Mouse (Mus musculus) myocyte (in vitro differentiated cells): ENCODE measurements around the gene Prtg. TPM values are rescaled to one million over a fixed set of nuclear protein-coding genes. Genes with fewer than 3 reads are reported as not detected.

ENCODE experiments used
- H3K27me3 ChIP-seq: one replicate; pipeline ENCODE4 v1.6.1; 2011; ENCODE audit not compliant: control insufficient read depth, insufficient read depth, insufficient read length
- H3K36me3 ChIP-seq: one replicate; pipeline ENCODE4 v1.6.1; 2011; ENCODE audit not compliant: control insufficient read depth, insufficient read depth
- H3K4me2 ChIP-seq: one replicate; pipeline ENCODE4 v1.6.1; 2011; ENCODE audit warnings: low read depth, control low read depth
- H3K4me3 ChIP-seq: one replicate; pipeline ENCODE4 v1.5.1; 2011; ENCODE audit warnings: mild to moderate bottlenecking, control low read depth, moderate library complexity
- H3K79me2 ChIP-seq: one replicate; pipeline ENCODE4 v1.6.1; 2011; ENCODE audit not compliant: control insufficient read depth, insufficient read depth
- H3ac ChIP-seq: one replicate; pipeline ENCODE4 v1.6.1; 2011; ENCODE audit not compliant: control insufficient read depth, insufficient read length
- CEBPB ChIP-seq: IDR thresholded peaks from 2 replicates; pipeline ENCODE4 v1.6.1; 2011; ENCODE audit warnings: mild to moderate bottlenecking, moderate library complexity; ENCODE audit not compliant: poor library complexity, insufficient read depth, severe bottlenecking
- E2F4 ChIP-seq: IDR thresholded peaks from one replicate; pipeline ENCODE4 v1.6.1; 2011; ENCODE audit warnings: mild to moderate bottlenecking, control low read depth, moderate library complexity; ENCODE audit not compliant: insufficient read depth
- MAX ChIP-seq: IDR thresholded peaks from one replicate; pipeline ENCODE4 v1.6.1; 2011; ENCODE audit warnings: low read depth, mild to moderate bottlenecking, control low read depth
- MYOD1 ChIP-seq, 3 experiments: IDR thresholded peaks; one replicate each; pipeline ENCODE4 v1.6.1; 2011; ENCODE audit warnings: control low read depth in 2 of 3, low read depth in 2 of 3, mild to moderate bottlenecking in 2 of 3, moderate library complexity in 1 of 3; ENCODE audit not compliant: insufficient read length in 2 of 3, control insufficient read depth in 1 of 3
- MYOG ChIP-seq, 3 experiments: IDR thresholded peaks; one replicate each; pipeline ENCODE4 v1.6.1; 2011; ENCODE audit warnings: control low read depth in 2 of 3, low read depth in 2 of 3, mild to moderate bottlenecking in 2 of 3; ENCODE audit not compliant: insufficient read length in 2 of 3, control insufficient read depth in 1 of 3, insufficient read depth in 1 of 3
- POLR2A ChIP-seq: IDR thresholded peaks from one replicate; pipeline ENCODE4 v1.6.1; 2011; ENCODE audit warnings: low read depth, mild to moderate bottlenecking, control low read depth, moderate library complexity; ENCODE audit not compliant: insufficient read length
- POLR2AphosphoS2 ChIP-seq: IDR thresholded peaks from one replicate; pipeline ENCODE4 v1.6.1; 2011; ENCODE audit warnings: low read depth, control low read depth; ENCODE audit not compliant: insufficient read length
- REST ChIP-seq: IDR thresholded peaks from one replicate; pipeline ENCODE4 v1.6.1; 2011; ENCODE audit warnings: mild to moderate bottlenecking, control low read depth, moderate library complexity; ENCODE audit not compliant: insufficient read depth, insufficient read length
- SRF ChIP-seq: IDR thresholded peaks from one replicate; pipeline ENCODE4 v1.6.1; 2011; ENCODE audit warnings: low read depth; ENCODE audit not compliant: control insufficient read depth, insufficient read length
- TCF12 ChIP-seq: IDR thresholded peaks from one replicate; pipeline ENCODE4 v1.6.1; 2011; ENCODE audit warnings: mild to moderate bottlenecking, control low read depth; ENCODE audit not compliant: poor library complexity, insufficient read depth, severe bottlenecking
- TCF3 ChIP-seq: IDR thresholded peaks from one replicate; pipeline ENCODE4 v1.6.1; 2011; ENCODE audit warnings: low read depth, control low read depth; ENCODE audit not compliant: insufficient read length
- USF1 ChIP-seq: IDR thresholded peaks from one replicate; pipeline ENCODE4 v1.6.1; 2011; ENCODE audit warnings: low read depth, mild to moderate bottlenecking, control low read depth, moderate library complexity
- polyA plus RNA-seq: library from polyadenylated mRNA; unstranded; fragments of >200 nt; fragmentation: generic; extraction: Trizol; gene quantifications from one replicate; pipeline ENCODE4 v1.2.1, GENCODE M21; 2012; ENCODE audit warnings: missing spikeins

Gene Prtg
- polyA plus RNA-seq, 1 experiment = 0.06 TPM

DNA sequence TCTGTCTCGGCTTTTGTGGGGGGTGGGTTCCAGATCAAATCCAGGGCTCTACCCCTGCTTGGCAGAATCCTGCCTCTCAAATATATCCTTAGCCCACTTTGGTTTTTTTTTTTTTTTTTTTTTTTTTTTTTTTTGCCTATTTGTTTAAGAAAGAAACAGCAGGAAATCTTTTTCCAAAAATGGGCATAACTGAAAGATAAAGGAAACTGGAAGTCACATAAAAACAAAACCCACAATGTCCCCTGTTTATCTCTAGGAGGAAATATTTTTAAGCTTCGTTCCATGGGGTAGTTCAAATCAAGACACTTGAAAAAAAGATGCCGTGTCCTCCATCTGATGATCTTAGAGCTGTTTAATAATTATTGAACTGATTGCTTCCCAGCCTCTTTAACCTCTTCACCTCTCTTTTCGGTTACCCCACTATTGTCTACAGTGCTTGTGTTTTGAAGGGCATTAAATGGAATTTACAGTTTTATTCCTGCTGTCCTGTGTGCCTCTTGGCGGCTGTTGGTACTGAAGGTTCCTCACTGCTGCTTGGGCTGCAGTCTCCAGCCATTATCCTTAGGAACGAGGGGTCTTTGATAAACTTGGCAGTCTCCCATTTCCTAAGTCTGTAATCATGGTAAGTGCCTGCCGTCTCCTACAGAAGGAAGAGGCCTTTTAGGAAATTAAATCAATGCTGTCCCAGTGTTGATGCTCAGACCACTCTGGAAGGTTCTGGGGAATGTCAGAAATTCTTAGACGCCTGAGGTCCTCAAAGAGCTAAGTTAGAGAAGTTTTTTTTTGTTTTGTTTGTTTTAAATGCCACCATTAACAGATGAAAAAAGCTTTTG, 65.8 kb downstream of the Prtg start:
- Histone ChIP-seq H3K79me2 (no peaks in the 10 kb centered on the region), H3K27me3 (no peaks in the 10 kb centered on the region), H3K4me2 (no peak overlapping the region), H3K36me3 (no peaks in the 10 kb centered on the region), H3ac (no peak overlapping the region), H3K4me3 (no peak overlapping the region)
- TF ChIP-seq POLR2AphosphoS2 (no peak), TCF12 (no peak), MAX (no peak), MYOG (IDR thresholded peaks at IDR 0.05; ENCODE audit: control insufficient read depth in 1 of 3, insufficient read depth in 1 of 3, insufficient read length in 2 of 3, low read depth in 2 of 3) (no peak), MYOD1 (IDR thresholded peaks at IDR 0.05; ENCODE audit: control insufficient read depth in 1 of 3, insufficient read length in 2 of 3, low read depth in 2 of 3) (no peak), REST (no peak), TCF3 (no peak), E2F4 (no peak), USF1 (no peak), POLR2A (no peak)

DNA sequence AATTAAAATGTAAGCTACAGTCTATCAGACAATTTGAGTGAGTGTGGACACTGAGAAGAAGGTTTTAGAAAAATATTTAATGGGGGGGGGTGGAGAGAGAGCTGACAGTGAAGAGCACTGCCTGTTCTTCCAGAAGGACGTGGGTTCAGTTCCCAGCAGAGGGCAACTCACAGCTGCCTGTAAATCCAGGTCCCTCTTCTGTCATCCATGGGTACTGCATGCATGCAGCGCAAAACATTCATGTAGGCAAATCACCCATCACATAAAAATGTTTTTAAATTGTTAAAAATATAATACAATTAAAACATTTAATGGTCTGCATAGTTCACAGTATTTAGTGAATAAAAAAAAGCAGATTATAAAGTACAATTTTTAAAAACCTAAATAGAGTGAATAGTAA, 69.2 kb downstream of the Prtg start:
- TF ChIP-seq SRF (no peak), MAX (no peak)
- no peaks in the 10 kb centered on the region for H3K27me3 ChIP-seq
- no peak overlapping the region for H3K4me2 ChIP-seq
- H3ac ChIP-seq = no peak overlapping the region
- no peaks in the 10 kb centered on the region for H3K36me3 ChIP-seq
- no peak overlapping the region for H3K4me3 ChIP-seq
- no peaks in the 10 kb centered on the region for H3K79me2 ChIP-seq

DNA sequence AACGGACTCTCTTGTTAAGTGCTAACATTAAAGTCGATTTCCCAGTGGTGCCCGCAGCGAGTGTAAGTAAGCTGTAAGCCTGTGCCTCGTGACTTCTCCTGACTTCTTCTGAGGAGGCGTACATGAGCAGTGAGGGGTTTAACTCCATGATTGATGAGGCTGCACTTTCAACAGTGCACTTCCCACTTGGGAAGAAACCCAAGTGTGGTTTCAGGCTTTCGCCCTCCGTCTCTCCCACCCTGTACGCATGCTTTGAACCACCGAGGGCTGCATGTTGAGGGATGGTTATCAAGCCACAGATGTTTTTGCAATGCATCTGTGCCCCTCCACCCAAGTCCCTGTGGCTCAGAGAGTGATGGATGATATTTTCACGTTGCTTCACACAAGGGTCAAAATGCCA, 71.2 kb downstream of the Prtg start:
- Histone ChIP-seq H3K79me2 (no peaks in the 10 kb centered on the region), H3K4me2 (no peak overlapping the region), H3ac (no peak overlapping the region), H3K36me3 (no peaks in the 10 kb centered on the region), H3K27me3 (no peaks in the 10 kb centered on the region), H3K4me3 (no peak overlapping the region)
- no peak for TF ChIP-seq TCF3
- no peak for TF ChIP-seq MAX
- TF ChIP-seq SRF = no peak
- TF ChIP-seq E2F4 = no peak
- no peak for TF ChIP-seq CEBPB
- TF ChIP-seq POLR2A = no peak

DNA sequence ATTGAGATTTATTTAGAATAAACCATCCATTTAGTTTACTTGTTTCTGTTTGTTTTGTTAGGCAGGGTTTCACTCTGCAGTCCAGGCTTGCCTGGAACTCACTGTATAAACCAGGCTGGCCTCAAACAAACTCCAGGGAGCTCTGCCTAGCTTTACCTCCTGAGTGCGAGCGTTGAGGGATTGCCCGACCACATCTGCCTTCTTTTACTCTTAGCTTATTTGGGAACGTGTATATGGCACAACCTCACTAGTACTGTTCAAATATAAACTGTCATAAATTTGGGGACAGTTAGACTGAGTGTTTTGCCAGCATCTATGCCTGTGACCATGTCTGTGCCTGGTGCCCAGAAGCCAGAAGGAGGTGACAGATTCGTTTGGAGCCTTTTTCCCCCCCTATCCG, 72.0 kb downstream of the Prtg start:
- no peaks in the 10 kb centered on the region for H3K79me2 ChIP-seq
- H3K4me2 ChIP-seq = no peak overlapping the region
- TF ChIP-seq MAX (no peak), CEBPB (no peak)

DNA sequence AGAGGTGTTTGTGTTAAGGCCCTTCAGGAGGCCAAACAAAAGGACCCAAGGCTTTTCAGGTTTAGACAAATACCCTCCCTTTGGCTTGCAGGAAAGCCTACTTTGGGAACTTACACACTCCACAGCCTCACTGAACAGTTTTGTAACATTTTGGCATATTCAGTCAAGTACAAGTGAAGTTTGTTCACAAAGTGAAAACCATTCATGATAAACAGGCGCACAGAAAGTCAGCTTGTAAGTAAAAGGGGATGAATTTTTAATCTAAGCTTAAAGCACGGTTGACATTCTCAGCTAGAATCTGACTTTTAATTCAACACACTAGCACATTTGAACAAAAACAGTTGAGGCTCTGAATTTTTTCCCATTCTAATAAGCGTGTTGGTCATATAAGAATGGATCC, 72.9 kb downstream of the Prtg start:
- TF ChIP-seq POLR2AphosphoS2 (no peak), TCF12 (no peak), REST (no peak), SRF (no peak), E2F4 (no peak), MYOD1 (IDR thresholded peaks at IDR 0.05; ENCODE audit: control insufficient read depth in 1 of 3, insufficient read length in 2 of 3, low read depth in 2 of 3) (no peak), MAX (no peak), POLR2A (no peak), CEBPB (no peak), MYOG (IDR thresholded peaks at IDR 0.05; ENCODE audit: control insufficient read depth in 1 of 3, insufficient read depth in 1 of 3, insufficient read length in 2 of 3, low read depth in 2 of 3) (no peak), USF1 (no peak), TCF3 (no peak)
- Histone ChIP-seq H3K4me2 (no peak overlapping the region), H3ac (no peak overlapping the region), H3K79me2 (no peaks in the 10 kb centered on the region), H3K36me3 (no peaks in the 10 kb centered on the region), H3K4me3 (no peak overlapping the region), H3K27me3 (no peaks in the 10 kb centered on the region)

More for the DNA sequence above, 72.0 kb downstream of the Prtg start:
- Histone ChIP-seq H3K36me3 (no peaks in the 10 kb centered on the region), H3K27me3 (no peaks in the 10 kb centered on the region), H3ac (no peak overlapping the region), H3K4me3 (no peak overlapping the region)

DNA sequence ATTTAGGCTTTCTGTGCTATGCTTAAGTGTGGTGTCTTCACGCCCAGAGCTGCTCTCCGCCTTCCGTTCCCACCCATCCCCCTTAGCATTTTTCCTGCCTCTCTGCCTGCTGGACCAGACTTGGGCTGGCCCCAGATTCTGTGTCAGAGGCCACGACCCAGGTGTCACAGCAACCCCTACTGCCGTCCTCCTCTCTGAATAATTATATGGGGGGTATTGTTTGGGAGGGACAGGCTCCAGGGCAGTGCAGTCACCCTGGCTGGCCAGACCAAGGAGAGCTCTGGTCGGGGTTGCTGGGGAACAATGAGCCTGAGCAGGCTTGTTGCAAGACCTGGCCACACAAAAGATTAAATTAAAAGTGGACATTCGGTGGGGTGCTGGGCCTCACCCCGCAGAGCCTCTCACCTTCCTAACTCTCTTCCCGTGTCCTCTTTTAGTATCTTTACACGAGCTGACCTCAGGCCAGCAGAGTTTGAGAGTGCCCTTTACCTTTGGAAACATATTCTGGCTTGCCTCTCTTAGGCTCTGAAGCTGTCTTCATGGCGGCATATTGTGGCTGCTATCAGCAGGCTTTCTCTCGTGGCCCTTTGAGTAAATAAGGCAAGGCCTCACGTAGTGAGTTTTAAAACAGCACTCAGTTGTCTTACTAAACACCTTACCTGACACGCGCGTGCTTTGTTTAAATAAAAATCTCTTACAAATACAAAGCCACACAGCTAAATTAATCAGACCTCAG, 73.7 kb downstream of the Prtg start:
- Histone ChIP-seq H3K4me2 (no peak overlapping the region), H3K27me3 (no peaks in the 10 kb centered on the region), H3K79me2 (no peaks in the 10 kb centered on the region), H3ac (no peak overlapping the region), H3K36me3 (no peaks in the 10 kb centered on the region), H3K4me3 (no peak overlapping the region)
- TF ChIP-seq E2F4 = no peak
- no peak for TF ChIP-seq POLR2A
- TF ChIP-seq SRF = no peak
- no peak for TF ChIP-seq TCF3
- no peak for TF ChIP-seq MYOG (IDR thresholded peaks at IDR 0.05; ENCODE audit: control insufficient read depth in 1 of 3, insufficient read depth in 1 of 3, insufficient read length in 2 of 3, low read depth in 2 of 3)
- TF ChIP-seq POLR2AphosphoS2 = no peak
- TF ChIP-seq USF1 = no peak
- TF ChIP-seq REST = no peak
- no peak for TF ChIP-seq TCF12
- no peak for TF ChIP-seq MAX
